Mouse (Mus musculus) effector memory CD4-positive, alpha-beta T cell, adult 7 months (primary cell): Measurements from ENCODE around the gene Tmem255b. TPM values are rescaled to one million over a fixed set of nuclear protein-coding genes. Genes with fewer than 3 reads are reported as not detected.

Experiments
- polyA plus RNA-seq: library from polyadenylated mRNA; unstranded; fragments of 100-300 nt; shearing (Covaris generic); gene quantifications from one replicate; pipeline ENCODE4 v1.2.1, GENCODE M21; 2017

Gene Tmem255b
- not detected for polyA plus RNA-seq

DNA sequence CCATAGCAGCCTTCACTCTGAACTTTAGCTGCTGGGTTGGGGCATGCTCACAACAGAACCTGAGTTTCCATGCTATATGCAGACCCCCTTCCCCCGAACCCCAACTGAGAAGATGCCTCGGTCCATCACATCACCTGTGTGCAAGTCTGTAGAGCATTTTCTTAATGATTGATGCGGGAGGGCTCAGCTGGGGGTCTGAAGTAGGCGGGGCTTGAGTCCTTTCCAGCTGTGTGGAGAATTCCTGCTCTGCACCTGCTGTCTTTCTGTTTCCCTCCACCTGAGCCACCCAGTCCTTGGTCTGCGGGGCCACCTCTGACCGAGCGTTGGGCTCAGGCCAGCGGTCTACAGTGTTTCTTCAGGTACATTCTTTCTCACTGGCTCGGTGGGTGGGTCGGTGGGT lies at the start of gene Tmem255b:
Gene Tmem255b (plus strand): TSS at position 301 of the 400 bp plus-strand sequence.

DNA sequence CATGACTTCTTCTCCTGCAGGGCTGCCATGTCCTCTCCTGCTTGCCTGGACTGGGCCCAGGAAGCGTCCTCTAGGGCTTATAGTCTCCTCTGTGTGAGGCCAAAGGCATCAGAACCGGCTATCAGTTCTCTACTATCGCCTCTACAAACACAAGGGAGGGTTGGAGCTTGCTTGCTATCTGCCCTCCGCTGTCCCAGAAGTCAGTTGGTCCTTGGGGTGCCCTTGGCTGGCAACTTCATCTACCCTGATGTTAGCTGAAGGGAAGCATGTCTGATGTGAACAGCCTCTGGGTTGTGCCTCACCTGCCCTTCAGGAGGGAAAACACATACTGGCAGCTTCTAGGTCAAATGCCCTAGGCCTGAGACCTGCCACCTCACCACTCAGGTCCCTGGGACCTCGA lies 38.3 kb upstream of the Tmem255b start, which contains the start of gene Atp4b:
Gene Atp4b (minus strand): TSS at position 101 of the 400 bp plus-strand sequence.

GRCm38 (mm10) chr8:13404666-13405131 lies 30.3 kb upstream of the Tmem255b start, which contains the start of gene Grk1:
Grk1 (plus strand) TSS chr8:13405081.

DNA sequence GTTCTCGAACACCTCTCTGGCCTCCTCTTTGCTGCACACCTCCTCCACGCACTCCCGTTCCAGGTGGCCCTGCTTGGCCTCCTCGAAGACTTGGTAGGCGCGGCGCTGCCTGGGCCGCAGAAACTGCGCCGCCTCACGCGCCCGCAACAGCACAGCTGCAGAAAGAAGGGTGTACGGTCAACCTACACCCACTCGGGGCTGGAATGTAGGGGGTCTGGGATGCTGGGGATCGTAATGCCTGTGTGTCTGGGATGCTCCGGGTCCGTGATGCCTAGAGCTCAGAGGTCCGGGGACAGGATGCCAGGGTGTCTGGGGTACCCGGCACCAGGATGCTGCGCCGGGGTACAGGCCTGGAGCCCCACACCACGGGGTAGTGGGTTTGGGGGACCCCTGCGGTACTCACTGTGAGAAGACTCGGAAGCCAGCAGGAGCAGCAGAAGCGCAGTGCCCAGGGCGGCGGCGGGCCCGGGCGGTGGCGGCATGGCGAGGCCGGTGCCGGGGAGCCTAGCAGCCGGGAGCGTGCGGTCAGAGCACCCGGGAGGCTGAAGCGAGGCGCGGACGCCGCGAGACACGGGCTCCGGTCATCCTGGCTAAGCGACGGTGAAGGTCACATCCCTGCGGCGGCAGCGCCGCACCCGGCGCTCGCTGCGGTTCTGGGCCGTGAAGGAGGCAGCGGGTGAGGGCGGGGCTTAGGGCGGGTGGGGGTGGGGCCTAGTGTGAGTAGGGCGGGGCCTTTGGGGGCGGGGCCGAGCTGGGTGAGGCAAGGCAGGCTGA lies 59.1 kb downstream of the Tmem255b start, which contains the start of gene Gas6:
Gene Gas6 (minus strand): TSS at position 633 of the 774 bp plus-strand sequence.

Other genes with a start within 250 kb of the Tmem255b start
- gene Grtp1, start 234.6 kb upstream of the Tmem255b start, polyA plus RNA-seq = 2.0 TPM
- not detected for gene Adprhl1, start 181.0 kb upstream of the Tmem255b start, polyA plus RNA-seq
- gene Dcun1d2, start 147.1 kb upstream of the Tmem255b start, polyA plus RNA-seq = 21.3 TPM
- gene Tmco3, start 147.0 kb upstream of the Tmem255b start, polyA plus RNA-seq = 17.3 TPM
- gene Tfdp1, start 96.4 kb upstream of the Tmem255b start, polyA plus RNA-seq = 59.0 TPM
- gene Atp4b, start 38.4 kb upstream of the Tmem255b start, polyA plus RNA-seq = 0.56 TPM
- gene Grk1, start 30.1 kb upstream of the Tmem255b start, polyA plus RNA-seq = not detected
- gene Gas6, start 59.3 kb downstream of the Tmem255b start, polyA plus RNA-seq = not detected
- gene 1700029H14Rik, start 127.3 kb downstream of the Tmem255b start, polyA plus RNA-seq = not detected
- 267 TPM for gene Rasa3, start 242.4 kb downstream of the Tmem255b start, polyA plus RNA-seq